Mouse (Mus musculus) mouse embryonic stem cell (cell line): ENCODE measurements at regions not wholly inside any gene's neighbourhood (a gene's known extent, or its start where the extent isn't known, plus 50 kb on each side); places are given as distances from the start of the nearest gene placed in this dataset.

ENCODE experiments used
- in situ Hi-C, 2 experiments: fragments of 300-500 bp; cut with MboI; formaldehyde crosslinking; loops; 1 replicate in 1 of 2; 3 replicates in 1 of 2; pipeline ENCODE4 v1.14.3; 2019 to 2020; ENCODE audit warnings: low sequenced_read_pairs in 2 of 2, low pct_unique_long_range_greater_than_20kb in 1 of 2, mixed read lengths in 1 of 2; ENCODE audit not compliant: unreplicated experiment in 1 of 2

GRCm38 (mm10) chr11:112501781-112502180, 280.2 kb upstream of the Sox9 start:
- in situ Hi-C loops: no loop called here

DNA sequence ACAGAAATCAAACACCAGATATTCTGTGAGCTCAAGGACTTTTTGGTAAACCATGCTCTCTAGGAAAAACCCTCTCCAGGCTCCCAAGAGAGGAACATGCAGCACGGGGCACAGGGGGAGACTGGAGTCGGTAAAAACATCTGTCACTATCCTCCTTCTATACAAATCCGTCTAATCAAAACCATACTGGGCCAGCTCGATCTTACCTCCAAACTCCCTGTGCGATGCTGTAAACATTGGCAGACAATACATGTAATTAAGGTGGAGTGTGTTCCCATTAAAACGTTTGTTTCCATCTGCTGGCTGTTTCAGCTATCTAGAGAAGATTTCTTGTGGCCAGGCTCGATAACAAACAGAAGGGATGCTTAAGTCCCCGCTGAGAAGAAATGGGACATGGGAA, 262.9 kb upstream of the Sox9 start:
- in situ Hi-C loops: no loop called here

DNA sequence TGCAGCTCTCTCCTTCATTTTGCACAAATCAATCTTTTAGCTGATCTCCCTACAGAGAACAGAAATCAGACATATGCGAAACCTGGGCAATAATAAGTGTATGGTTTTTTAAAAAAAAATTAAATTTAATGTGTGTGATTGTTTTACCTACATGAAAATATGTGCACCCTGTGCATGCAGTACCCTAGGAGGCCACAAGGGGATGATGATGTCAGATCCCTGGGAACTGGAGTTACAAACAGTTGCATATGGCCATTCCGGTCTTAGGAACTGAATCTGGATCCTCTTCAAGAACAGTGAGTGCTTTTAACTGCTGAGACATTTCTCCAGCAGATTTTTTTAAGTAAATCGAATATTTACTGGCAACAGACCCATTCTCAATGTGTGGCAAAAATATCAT, 257.0 kb upstream of the Sox9 start:
- in situ Hi-C loops: no loop called here

- in situ Hi-C loops: no loop called here
Measured at GRCm38 (mm10) chr11:112542573-112542972, 239.5 kb upstream of the Sox9 start.

GRCm38 (mm10) chr11:112543473-112543872, 238.6 kb upstream of the Sox9 start:
- in situ Hi-C loops: no loop called here

DNA sequence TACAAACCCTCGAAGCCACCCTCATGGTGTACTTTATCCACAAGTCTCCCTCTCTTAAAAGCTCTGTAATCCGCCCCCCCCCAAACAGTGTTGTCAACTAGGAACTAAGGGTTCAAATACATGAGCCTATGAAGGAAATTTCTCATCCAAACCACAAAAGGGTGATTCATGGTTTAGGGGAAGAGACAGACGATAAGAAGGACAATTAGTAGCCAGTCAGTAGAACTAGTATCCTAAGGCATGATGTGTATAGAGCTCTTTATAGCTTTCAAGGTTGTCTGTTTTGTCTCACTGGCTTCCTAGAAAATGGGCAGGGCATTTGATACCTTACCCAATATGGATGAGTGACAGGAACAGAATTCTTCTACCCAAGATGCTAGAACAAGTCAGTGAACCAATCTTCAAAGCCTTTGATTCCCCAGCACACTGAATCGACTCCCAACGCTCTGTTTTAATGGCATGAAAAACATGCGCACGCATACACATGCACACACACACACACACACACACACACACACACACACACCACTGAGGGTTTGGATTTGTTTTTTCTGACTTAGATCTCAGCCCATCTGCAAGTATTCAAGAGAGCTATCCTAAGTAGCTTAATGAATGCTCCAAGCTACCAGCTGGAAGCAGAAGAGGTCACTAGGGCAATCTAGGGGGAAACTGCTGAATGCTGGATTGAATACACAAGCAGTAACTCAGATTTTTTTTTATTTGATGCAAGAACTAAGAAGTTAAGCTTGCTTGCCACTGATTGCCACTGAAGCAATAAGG, 236.6 kb upstream of the Sox9 start:
- in situ Hi-C loops: no loop called here

DNA sequence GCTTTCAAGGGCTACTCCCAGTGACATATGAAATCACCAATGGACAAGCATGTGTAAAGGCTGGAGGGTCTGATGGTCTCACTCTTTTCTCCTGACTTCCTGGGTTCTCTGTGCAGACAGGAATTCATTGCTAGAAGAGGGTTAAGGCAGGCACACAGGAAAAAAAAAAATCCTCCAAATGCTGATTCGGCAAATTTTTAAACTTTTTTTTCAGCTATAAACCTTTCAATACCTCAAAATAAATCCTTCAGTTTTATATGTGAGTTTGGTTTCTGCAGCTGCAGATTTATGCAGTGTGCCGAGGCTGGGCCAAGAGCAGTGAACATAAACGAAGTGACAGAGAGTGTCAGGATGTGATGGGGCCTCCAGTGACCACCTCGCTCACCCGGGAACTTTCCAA, 235.9 kb upstream of the Sox9 start:
- in situ Hi-C loops: no loop called here

DNA sequence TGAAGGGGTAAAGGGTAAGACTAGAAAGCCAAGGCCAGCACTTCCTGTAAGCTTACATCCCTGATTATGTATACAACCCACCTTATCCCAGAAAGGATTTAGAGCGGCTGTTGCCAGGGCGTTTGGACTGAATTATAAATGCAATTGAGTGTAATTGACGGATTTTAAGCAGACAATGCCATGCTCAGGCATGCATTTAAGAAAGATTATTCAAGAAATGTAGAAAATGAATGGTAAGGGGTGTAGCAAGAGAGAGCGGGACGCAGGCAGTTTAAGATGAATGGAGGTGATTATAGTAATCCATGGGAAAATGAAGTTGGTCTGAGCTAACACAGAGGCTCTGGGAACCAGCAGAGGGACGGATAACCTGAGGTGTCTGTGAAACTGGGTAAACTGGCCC, 229.2 kb upstream of the Sox9 start:
- in situ Hi-C loops: no loop called here

- in situ Hi-C loops: no loop called here
Measured at GRCm38 (mm10) chr11:112563027-112563426, 219.0 kb upstream of the Sox9 start.

- in situ Hi-C loops: no loop called here
Measured at GRCm38 (mm10) chr11:112564706-112565215, 217.3 kb upstream of the Sox9 start.

DNA sequence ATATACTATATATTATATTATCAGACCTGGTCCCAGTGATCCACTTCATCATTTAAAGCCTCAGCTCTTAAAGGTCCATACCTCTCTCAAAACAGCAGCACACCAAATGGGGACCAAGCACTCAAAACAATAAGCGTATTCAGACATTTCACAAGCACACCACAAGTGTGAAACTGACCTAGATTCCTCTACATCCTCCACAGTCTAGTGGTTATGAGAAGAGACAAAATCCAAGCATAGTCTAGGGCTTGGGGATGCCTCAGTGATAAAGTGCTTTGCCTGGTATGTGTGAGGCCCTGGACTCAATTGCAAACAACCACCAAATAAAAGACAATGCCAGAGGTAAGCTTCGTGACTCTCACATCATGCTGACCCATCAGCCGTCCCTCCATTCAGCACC, 216.0 kb upstream of the Sox9 start:
- in situ Hi-C loops: no loop called here

DNA sequence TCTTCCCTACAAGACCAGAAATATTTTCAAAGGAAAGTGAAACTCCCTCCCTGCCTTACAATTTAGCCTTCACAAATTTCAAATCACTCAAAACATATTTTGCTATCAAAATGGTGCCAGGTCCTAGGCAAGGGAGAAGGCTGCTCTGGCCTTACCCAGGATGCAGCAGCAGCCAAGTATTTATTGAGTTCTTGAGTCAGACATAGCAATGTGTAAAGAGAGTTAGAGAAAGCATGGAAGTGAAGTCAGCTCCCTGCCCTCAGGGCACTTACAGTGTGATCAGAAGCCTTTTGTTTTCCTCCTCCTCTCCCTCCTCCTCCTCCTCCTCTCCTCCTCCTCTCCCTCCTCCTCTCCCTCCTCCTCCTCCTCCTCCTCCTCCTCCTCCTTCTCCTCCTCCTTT, 194.6 kb upstream of the Sox9 start:
- in situ Hi-C loops: no loop called here

- in situ Hi-C loops: no loop called here
Measured at GRCm38 (mm10) chr11:112588088-112588487, 193.9 kb upstream of the Sox9 start.

DNA sequence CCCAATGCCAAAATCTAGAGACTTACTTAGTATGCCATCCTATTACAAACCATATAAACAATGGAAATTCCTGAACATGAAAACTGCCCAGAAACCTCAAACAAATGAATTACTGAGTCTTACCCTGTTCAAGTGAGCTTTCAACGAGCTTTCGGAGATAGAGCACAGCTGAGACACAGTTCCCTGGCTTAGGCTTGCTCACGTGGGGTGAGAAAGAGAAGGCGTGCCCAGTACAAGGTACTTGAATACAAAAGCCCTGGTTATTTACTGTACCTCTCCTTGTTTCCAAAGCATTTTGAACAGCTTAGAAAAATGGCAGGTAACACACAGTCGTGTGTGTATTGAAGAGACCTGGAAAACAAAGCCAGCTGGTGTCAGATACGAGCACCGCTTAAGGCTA, 191.8 kb upstream of the Sox9 start:
- in situ Hi-C loops: no loop called here

GRCm38 (mm10) chr11:112592411-112593020, 189.5 kb upstream of the Sox9 start:
- in situ Hi-C loops: no loop called here

- in situ Hi-C loops: no loop called here
Measured at GRCm38 (mm10) chr11:112593821-112594220, 188.2 kb upstream of the Sox9 start.

GRCm38 (mm10) chr11:112607359-112607758, 174.7 kb upstream of the Sox9 start:
- in situ Hi-C loops: no loop called here

DNA sequence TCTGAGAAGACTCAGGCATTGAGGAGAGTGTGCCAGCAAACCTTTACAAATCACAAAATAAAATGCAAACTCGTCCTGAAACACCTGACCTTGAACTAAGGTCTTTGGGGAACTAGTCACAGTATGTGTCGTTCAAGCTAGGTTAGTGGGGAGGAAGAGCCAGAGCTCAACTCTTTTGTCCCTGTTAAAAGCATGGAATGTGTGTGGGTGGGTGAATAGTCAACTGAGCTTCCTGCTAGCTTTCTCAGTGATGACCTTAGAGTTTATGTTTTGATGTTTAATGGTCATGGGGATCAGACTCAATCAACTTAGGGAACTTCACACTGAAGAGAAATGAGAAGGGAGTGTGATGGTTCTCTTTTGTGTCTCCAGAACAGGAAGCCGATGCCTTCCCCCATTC, 172.7 kb upstream of the Sox9 start:
- in situ Hi-C loops: no loop called here

GRCm38 (mm10) chr11:112611073-112611472, 171.0 kb upstream of the Sox9 start:
- in situ Hi-C loops: no loop called here

DNA sequence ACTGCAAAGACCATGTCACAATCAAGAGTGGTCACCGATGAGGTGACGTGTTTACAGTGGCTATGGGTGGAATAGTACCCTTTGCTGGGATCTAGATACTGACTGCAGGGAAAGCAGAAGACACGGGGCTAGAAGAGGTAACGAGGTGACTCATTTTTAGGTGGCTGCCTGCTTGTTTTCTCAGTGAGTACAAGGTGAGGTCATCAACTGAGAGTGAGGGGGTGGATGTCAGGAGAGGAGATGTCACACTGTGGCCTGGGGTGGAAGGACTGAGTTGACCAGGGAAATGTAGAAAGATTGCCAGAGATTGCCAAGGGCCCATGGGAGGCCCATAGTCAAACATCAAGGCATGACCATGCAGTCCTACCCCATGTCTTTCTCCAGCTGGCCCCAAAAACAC, 166.4 kb upstream of the Sox9 start:
- in situ Hi-C loops: no loop called here
